Mouse (Mus musculus): Measurements from ENCODE around the gene Umps. TPM values are rescaled to one million over a fixed set of nuclear protein-coding genes. Genes with fewer than 3 reads are reported as not detected.

The Umps gene
- total and polyA plus RNA-seq, 3 experiments: 115 to 173 (median 161) TPM

DNA sequence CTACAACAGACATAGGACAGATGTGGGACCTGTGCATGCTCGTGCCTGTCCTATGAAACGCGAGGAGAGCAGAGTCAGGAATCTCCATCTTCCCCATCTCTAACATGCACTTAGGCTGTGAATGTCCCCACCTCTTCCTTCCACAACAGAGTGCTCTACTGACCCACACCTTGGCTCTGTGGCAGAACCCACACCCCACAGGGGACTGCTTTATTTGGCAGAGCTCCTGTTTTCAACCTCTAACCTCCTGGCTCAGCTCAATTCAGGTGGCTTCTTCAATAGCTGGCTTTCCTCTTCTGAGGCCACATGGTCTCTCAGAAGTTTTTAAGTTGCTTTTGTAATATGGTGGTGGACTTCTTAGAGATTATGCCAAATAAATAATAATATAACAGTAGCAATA is 39.1 kb upstream of the Umps start:
- H3K27ac ChIP-seq (ENCODE audit: insufficient read depth, low read depth): no peak overlapping the region
- DNase-seq (ENCODE audit: extremely low read depth): no peak
- no peaks in the 10 kb centered on the region for H3K36me3 ChIP-seq (replicated peaks in 1 of 2; ENCODE audit: control insufficient read depth in 1 of 2, insufficient read depth in 1 of 2, low read length in 1 of 2)
- H3K4me1 ChIP-seq (ENCODE audit: control insufficient read depth in 1 of 2, insufficient read depth in 2 of 2): peaks cover 3 to 5% of the 10 kb centered on the region in 2 experiments
- H3K79me2 ChIP-seq (replicated peaks; ENCODE audit: control insufficient read depth, extremely low read depth, insufficient read depth, poor library complexity, severe bottlenecking): no peaks in the 10 kb centered on the region
- TF ChIP-seq ELF1 (IDR thresholded peaks at IDR 0.05; ENCODE audit: low read depth, low read length): no peak
- no peak for TF ChIP-seq ZKSCAN1 (IDR thresholded peaks at IDR 0.05; ENCODE audit: borderline replicate concordance, low read depth, low read length)
- TF ChIP-seq ZC3H11A (IDR thresholded peaks at IDR 0.05; ENCODE audit: low read depth, low read length): no peak
- TF ChIP-seq POLR2AphosphoS2 (IDR thresholded peaks at IDR 0.05; ENCODE audit: low read depth, low read length): no peak
- no peak for TF ChIP-seq RCOR1 (conservative IDR thresholded peaks at IDR 0.05; ENCODE audit: low read depth, low read length)
- no peak for TF ChIP-seq POLR2A (IDR thresholded peaks at IDR 0.05; ENCODE audit: low read depth, low read length)
- TF ChIP-seq USF1 (IDR thresholded peaks at IDR 0.05; ENCODE audit: low read depth, low read length): no peak
- TF ChIP-seq CTCF (conservative IDR thresholded peaks at IDR 0.05 in 1 of 2, IDR thresholded peaks at IDR 0.05 in 1 of 2; ENCODE audit: low read depth in 2 of 2, low read length in 2 of 2): no peak
- TF ChIP-seq IRF4 (IDR thresholded peaks at IDR 0.05; ENCODE audit: low read depth, low read length): no peak
- no peak for TF ChIP-seq EP300 (IDR thresholded peaks at IDR 0.05; ENCODE audit: low read length)
- TF ChIP-seq JUND (conservative IDR thresholded peaks at IDR 0.05; ENCODE audit: low read depth, low read length): no peak
- no peak for TF ChIP-seq BHLHE40 (IDR thresholded peaks at IDR 0.05; ENCODE audit: low read depth, low read length)
- TF ChIP-seq GABPA (IDR thresholded peaks at IDR 0.05; ENCODE audit: insufficient replicate concordance, low read depth, low read length): no peak
- no peak overlapping the region for H3K4me3 ChIP-seq (replicated peaks in 1 of 3; ENCODE audit: low read depth in 2 of 3, low read length in 2 of 3, poor library complexity in 1 of 3)
- H3K9ac ChIP-seq (ENCODE audit: insufficient read depth, low read depth): no peak overlapping the region
- peaks cover 20% of the 10 kb centered on the region for H3K27me3 ChIP-seq (replicated peaks)
- peaks cover 6% of the 10 kb centered on the region for H3K9me3 ChIP-seq (replicated peaks; ENCODE audit: low read length)
- no peak overlapping the region for H3K4me2 ChIP-seq (ENCODE audit: insufficient read depth, low read depth, poor library complexity, severe bottlenecking)
- dilution Hi-C loops (cut with MboI; ENCODE audit: extremely low pct_ligation_motif_present, extremely low pct_unique_long_range_greater_than_20kb, low sequenced_read_pairs): no loop called here
- in situ Hi-C loops (cut with MboI; ENCODE audit: low pct_ligation_motif_present, low pct_unique_long_range_greater_than_20kb, low sequenced_read_pairs): no loop called here

DNA sequence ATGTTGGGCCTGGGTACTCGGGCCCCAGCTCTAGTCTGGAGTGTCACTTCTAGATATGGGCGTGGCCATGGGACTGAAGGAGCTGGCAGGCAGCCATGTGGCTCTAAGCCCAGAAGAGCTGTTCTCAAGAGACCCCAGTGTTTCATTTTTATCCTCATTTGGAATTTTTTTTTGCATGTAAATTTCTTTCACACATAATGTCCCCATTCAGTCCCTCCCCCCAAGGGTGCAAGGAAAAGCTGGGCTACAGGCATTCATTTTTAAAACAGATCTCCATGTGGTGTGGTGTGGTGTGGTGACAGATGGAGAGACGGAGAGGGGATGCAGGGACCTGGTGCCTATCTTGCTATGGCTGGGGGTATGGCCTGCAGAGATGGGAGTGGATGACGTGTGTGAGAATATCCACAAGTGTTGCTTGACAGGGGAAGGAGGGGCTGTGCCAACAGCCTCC is 37.3 kb upstream of the Umps start:
- no peak overlapping the region for H3K4me2 ChIP-seq (ENCODE audit: insufficient read depth, low read depth, poor library complexity, severe bottlenecking)
- TF ChIP-seq USF2 (conservative IDR thresholded peaks at IDR 0.05; ENCODE audit: low read depth, low read length) (no peak), ZKSCAN1 (IDR thresholded peaks at IDR 0.05; ENCODE audit: borderline replicate concordance, low read depth, low read length) (no peak), TCF12 (IDR thresholded peaks at IDR 0.05; ENCODE audit: low read depth, low read length) (no peak), PAX5 (IDR thresholded peaks at IDR 0.05; ENCODE audit: low read length) (no peak), BHLHE40 (IDR thresholded peaks at IDR 0.05; ENCODE audit: low read depth, low read length) (no peak), UBTF (IDR thresholded peaks at IDR 0.05; ENCODE audit: low read depth, low read length) (no peak), ETS1 (conservative IDR thresholded peaks at IDR 0.05; ENCODE audit: low read depth, low read length) (no peak), USF1 (IDR thresholded peaks at IDR 0.05; ENCODE audit: low read depth, low read length) (no peak), HCFC1 (IDR thresholded peaks at IDR 0.05; ENCODE audit: low read depth, low read length) (no peak), ZMIZ1 (IDR thresholded peaks at IDR 0.05; ENCODE audit: low read depth, low read length) (no peak), MAX (IDR thresholded peaks at IDR 0.05; ENCODE audit: low read length) (no peak), GABPA (IDR thresholded peaks at IDR 0.05; ENCODE audit: insufficient replicate concordance, low read depth, low read length) (no peak), MXI1 (IDR thresholded peaks at IDR 0.05; ENCODE audit: low read depth, low read length) (no peak), E2F4 (IDR thresholded peaks at IDR 0.05; ENCODE audit: insufficient replicate concordance, low read depth, low read length) (no peak), MAZ (IDR thresholded peaks at IDR 0.05; ENCODE audit: low read depth, low read length) (no peak), ELF1 (IDR thresholded peaks at IDR 0.05; ENCODE audit: low read depth, low read length) (no peak), POLR2AphosphoS2 (IDR thresholded peaks at IDR 0.05; ENCODE audit: low read depth, low read length) (no peak), RCOR1 (conservative IDR thresholded peaks at IDR 0.05; ENCODE audit: low read depth, low read length) (no peak), TBP (conservative IDR thresholded peaks at IDR 0.05; ENCODE audit: low read depth, low read length) (no peak), MAFK (IDR thresholded peaks at IDR 0.05; ENCODE audit: insufficient replicate concordance, low read length) (no peak)
- H3K27ac ChIP-seq (ENCODE audit: insufficient read depth, low read depth): no peak overlapping the region
- H3K36me3 ChIP-seq (replicated peaks in 1 of 2; ENCODE audit: control insufficient read depth in 1 of 2, insufficient read depth in 1 of 2, low read length in 1 of 2): no peaks in the 10 kb centered on the region
- H3K9ac ChIP-seq (ENCODE audit: insufficient read depth, low read depth): no peak overlapping the region
- DNase-seq (ENCODE audit: extremely low read depth): no peak
- H3K79me2 ChIP-seq (replicated peaks; ENCODE audit: control insufficient read depth, extremely low read depth, insufficient read depth, poor library complexity, severe bottlenecking): no peaks in the 10 kb centered on the region
- in situ Hi-C loops (cut with MboI; ENCODE audit: low pct_ligation_motif_present, low pct_unique_long_range_greater_than_20kb, low sequenced_read_pairs): no loop called here
- peaks cover 2 to 10% of the 10 kb centered on the region in 2 experiments; a peak in 2 of 4 replicates for H3K4me1 ChIP-seq (ENCODE audit: control insufficient read depth in 1 of 2, insufficient read depth in 2 of 2)
- H3K9me3 ChIP-seq (replicated peaks; ENCODE audit: low read length): no peaks in the 10 kb centered on the region
- H3K27me3 ChIP-seq (replicated peaks): peaks cover 20% of the 10 kb centered on the region
- H3K4me3 ChIP-seq (replicated peaks in 1 of 3; ENCODE audit: low read depth in 2 of 3, low read length in 2 of 3, poor library complexity in 1 of 3): no peak overlapping the region
- dilution Hi-C loops (cut with MboI; ENCODE audit: extremely low pct_ligation_motif_present, extremely low pct_unique_long_range_greater_than_20kb, low sequenced_read_pairs): no loop called here
